Mouse (Mus musculus) retina, postnatal 7 days (tissue): Measurements from ENCODE around the gene Fbxo10.
"Not testable (repeated sequence)": the region's sequence is repeated elsewhere in the genome, so short reads cannot be mapped to it uniquely, and the experiment has no call there.

Source experiments
- DNase-seq: peaks from one replicate; pipeline ENCODE4 v3.0.0-alpha.2; 2012; ENCODE audit warnings: low read depth, low spot score

Gene Fbxo10

DNA sequence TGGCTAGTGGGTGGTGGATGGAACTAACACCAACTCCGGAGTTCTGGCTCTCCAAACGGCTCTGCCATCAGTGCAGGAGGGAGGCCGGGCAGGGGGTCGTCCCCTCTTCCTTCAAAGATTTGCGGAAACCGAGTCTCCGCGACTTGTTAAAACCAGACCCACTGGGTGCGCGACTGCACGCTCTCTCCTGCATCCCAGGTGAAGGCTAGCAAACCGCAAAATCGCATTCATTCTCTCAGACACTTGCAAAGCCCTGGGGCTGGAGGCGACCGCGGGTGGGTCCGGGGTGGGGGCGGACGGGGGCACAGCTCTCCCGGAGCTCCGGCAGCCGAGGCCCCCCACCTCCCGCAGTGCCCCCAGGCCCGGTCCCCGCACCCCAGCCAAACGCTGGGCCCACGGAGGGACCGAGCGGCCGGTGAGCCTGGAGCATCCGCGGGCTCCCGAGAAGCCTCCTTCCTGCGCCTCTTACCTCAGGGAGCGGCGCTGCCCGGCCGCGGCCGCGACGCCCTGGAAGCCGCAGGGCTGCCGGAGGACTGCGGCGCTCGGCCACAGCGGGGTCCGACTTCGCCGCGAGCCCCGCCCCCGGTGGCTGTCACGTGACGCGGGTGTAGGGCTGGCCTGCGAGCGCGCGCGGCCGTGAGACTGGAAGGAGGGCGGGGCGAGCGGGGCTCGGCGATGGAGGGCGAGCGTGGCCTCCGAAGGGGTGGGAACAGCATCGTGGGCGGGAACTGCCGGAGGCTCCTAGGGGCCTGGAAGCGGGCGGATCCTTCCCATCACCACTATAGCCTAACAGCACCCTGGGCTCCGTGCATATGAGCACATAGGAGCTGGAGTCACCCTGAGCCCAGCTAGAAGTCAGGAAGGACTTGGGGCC is at the start of gene Fbxo10:
Gene Fbxo10, minus strand, starts transcription at position 584 of the 874 bp plus-strand sequence.
- DNase-seq: peak; percentile 82

DNA sequence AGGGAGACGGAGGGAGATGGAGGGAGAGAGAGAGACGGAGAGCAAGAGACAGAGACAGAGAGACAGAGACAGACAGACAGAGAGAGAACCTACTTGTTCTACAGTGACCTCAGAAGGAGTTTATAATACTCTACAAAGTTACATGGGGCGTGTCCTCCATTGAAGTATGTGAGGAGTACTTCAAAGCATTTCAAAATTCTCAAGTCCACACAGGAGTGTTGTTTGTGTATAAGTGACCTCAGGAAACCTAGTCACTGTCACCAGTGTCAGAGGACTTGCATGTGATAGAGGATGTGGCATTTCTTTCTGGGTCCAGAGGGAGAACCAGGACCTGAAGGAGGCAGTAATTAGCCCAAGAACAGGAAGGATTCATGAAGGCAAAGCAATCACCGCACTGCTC is 46.6 kb upstream of the Fbxo10 start:
- DNase-seq: no peak

DNA sequence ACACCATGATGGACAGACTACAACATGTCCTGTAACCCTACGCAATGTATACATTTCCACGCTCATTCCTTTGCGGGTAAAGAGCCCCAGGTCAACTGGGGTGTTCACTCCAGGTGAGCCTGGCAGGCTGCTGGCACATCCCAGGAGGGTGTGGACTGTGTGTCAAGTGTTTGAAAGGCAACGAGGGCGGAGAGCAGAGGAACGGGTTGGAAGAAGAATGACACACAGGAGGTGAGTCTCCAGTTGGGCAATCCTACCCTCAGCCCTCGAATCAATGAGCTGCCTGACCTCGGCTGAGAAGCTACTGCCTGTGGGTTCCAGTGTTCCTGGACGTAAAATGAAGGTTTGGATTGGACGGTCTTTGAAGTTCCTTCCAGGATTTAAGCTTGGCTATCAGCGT is 36.9 kb upstream of the Fbxo10 start:
- DNase-seq: no peak

DNA sequence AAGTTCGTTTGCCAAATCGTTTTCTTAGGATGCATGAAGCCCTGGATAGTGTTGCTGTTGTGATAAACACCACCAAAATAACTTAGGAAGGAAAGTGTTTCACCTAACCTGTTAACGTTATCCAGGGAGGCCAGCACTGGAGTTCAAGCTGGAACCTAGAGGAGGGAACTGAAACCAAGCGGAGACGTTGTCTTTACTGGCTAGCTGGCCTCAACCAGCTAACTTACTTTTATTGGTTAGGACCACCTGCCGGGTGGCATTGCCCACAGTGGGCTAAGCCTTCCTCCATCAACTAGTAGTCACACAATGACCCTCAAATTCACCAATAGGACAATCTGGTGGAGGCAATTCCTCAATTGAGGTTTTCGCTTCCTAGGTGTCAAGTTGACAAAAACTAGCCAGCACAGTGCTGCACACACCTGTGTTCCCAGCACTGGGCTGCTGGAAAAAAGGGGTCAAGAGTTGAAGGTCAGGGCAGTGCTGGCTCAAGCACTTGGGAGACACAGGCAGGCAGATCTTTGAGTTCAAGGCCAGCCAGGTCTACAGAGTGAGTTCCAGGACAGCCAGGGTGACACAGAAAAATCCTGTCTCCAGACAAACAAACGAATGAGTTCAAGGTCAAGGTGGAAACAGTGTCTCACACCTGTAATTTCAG is 24.2 kb upstream of the Fbxo10 start:
- DNase-seq: no peak

GRCm38 (mm10) chr4:45107601-45108277 is 23.3 kb upstream of the Fbxo10 start, which contains the start of gene Tomm5:
TSS of gene Tomm5 (minus strand) at chr4:45108114.
- peak; percentile 85 for DNase-seq

DNA sequence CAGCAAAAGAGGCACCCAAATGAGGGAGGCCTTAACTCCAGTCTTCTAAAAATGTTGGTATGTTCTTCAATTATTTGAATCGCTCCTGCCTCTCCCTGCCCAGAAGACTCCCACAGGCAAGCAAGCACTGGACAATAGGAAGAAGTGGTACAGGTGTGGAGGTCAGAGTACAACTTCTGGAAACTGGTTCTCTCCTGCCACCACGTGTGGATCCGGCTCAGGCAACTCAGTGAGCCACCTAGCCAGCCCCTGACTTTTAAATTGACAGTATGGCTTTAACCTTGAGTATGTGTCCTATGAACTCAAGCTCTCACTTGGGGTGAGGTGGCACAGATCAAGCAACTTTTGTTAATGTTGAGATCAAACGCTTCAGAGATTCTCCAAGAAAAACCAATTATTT is 22.7 kb upstream of the Fbxo10 start:
- no peak for DNase-seq

DNA sequence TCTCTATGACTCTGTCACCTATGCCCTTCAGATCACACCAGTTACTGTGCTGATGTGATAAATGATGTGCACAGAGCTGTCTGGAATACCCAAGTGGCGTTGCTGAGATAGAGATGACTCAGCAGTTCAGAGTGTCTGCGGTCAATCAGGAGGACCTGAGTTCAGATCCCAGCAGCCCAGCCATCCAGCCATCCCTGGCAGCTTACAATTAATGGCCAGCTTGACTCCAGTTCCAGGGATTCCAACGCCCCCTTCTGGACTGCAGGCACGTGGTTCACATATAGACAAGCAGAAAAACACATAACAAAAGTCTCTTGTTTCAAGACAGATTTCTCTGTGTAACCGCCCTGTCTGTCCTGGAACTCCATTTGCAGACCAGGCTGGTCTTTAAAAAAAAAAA is 22.0 kb upstream of the Fbxo10 start:
- no peak for DNase-seq

GRCm38 (mm10) chr4:45097198-45097872 is 12.9 kb upstream of the Fbxo10 start:
- DNase-seq: peak; percentile 58

GRCm38 (mm10) chr4:45084895-45085290 is 489 bp upstream of the Fbxo10 start:
- DNase-seq: no peak

DNA sequence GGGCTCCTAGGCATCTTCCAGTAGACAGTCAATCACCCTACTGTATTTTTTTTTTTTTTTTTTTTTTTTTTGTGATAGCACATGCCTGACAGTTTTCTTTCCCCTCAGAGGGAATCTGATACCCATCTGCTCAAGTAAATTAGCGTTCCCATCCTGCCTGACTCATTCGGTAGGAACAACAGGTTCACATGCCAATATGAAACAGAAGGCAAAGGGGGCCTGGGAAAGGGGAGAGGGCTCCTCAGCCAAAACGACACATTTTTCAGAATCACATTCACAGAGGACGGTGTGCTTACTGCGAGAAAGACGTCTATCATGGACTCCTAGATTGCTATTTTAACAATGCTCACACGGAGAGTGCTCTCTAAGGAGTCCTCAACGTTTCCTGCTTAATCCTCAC is 917 bp downstream of the Fbxo10 start:
- no peak for DNase-seq

DNA sequence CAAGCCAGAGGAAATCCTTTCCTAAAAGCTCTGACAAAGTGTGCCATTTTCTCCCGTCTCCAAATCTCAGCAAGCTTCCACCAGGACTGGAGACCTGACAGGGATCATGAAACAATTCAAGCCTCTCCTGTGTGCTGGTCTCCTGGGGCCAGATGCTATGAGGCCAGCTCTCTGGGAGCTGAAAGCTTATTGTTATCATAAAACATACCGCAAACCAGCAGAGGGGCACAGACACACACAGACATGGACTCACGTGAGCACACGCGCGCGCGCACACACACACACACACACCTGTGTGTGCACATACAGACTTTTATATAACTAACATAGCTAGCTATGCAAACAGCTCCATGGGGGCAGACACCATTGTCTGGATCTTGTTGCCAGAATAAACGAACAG is 1.5 kb downstream of the Fbxo10 start:
- no peak for DNase-seq

- not testable (repeated sequence) for DNase-seq
Observed at GRCm38 (mm10) chr4:45081041-45081440, 3.4 kb downstream of the Fbxo10 start.

DNA sequence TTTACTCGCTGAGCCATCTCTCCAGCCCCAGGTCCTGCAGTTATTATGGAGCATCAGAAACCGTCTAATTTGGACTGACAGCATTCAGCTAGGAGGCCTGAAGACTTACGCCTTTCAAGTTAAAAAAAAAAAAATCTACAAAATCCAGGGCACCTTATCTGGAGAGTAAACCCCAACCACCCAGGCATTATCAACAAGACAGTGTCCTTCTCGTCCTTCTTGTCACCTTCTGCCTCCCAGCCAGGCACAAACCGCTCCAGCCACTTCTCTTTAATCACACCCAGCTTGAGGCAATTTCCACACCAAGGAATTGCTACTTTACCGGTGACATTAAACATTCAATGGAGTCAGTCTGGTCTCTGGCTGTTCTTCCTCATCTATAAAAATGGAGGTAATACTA is 10.9 kb downstream of the Fbxo10 start:
- no peak for DNase-seq

DNA sequence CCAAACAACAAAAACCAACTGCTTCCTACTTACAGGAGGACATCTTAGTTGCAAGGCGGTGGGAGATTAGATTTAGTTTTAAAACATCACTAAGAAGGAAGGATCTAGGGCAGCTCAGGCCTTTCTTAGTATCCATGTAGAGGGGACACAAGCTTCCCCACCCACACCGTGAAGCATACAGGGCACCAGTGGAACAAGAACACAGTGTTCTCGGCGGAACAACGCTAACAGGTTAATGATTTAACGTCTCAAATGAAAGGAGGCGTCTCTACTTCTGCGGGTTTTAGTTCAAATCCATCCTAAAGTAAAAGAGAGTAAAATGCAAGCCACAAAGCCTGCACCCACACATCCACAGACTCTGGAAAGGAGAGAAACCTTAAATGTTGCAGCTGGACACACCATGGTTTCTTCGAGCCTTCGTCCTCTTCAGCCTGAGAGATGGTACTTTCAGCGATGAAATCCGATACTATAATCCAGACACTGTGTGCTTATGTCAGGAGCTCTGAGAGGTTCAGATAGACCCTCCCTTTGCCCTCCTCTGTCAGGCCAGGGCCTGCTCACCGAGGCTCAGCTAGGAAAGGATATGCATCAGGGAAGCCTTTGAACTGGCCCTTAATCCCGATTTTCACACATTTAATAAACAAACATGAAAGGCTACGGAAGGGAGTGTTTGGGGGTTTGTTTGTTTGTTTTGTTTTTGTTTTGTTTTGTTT is 12.0 kb downstream of the Fbxo10 start:
- DNase-seq: no peak

DNA sequence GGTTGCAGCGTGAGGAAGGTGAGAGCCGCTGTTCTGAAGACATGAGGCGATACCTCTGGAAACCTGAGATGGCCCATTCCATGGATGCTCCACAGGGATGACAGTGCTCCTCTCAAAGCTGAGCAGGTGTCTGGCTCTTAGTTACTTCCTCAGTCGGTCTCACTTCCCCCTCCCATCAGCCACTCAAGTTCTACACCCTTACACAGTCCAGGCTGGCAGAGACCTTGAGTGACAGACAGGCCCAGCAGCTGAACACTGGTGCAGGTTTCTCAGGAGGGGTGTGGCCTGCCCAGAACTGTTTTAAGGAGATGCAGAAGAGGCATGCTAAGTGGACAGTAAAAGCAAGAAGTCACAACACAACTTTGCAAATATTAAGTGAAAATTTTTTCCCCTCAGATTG is 16.7 kb downstream of the Fbxo10 start:
- DNase-seq: no peak

DNA sequence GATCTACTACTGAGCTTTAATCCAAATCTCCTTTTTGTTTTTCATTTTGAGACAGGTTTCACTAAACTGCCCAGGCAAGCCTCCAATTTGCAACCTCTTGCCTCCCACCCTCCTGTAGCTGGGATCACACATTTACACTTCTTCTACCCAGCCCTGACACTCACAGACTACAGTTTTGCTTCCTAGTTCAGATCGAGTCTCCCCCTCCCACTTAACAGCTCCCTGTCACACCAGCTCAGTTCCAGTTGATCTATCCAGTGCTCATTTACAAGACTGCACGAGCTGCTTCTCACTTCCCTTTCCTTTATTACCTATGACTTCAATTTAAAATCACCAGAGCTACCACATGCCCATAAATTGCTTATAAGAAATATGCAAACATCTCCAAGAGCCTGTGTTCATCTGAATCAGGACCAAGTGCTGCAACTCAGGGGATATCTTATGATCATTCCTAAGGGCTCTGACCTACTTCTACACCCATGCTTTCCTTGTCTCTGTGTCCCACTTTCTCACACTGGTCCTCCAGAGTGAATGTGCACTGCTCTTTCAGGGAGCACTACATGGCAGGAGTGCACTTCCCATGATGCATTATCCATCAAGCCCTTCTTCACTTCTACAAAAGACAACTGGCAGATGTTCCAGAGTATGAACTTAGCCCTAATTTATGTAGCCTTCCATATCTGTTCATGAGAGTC is 18.2 kb downstream of the Fbxo10 start:
- no peak for DNase-seq

GRCm38 (mm10) chr4:45064577-45064976 is 19.8 kb downstream of the Fbxo10 start:
- DNase-seq: no peak

DNA sequence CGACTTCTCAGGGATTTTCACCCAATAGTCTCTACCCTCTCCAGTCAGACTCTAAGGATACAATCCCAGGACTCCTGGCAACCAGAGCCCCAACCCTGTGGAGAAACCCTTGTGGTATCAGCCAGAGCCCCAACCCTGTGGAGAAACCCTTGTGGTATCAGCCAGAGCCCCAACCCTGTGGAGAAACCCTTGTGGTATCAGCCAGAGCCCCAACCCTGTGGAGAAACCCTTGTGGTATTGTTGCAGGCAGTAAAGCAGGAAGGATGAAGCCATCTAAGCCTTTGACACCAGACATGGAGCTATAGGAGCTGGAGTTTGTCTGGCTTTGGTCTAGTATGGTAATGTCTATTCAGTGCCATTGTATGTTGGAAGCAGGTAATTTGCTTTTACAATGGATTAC is 20.6 kb downstream of the Fbxo10 start:
- DNase-seq: not testable (repeated sequence)

DNA sequence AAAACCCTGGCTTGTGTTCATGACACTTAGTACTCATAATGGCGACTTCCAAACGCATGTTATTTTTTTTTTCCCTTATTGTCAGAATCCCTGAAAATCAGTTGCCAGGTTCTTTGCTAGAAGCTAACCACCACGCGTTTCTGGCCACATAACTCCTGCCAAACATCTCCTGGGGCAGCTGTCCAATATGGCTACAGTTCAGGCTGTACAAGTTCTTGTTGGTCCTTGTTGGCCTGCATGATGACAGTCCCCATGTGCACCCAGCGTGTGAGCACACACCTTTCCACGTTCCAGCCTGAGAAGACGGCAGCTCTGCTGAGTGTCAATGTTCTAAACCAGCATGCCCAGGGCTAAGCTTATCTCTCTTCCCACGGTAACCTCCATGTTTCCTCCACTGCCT is 29.0 kb downstream of the Fbxo10 start:
- DNase-seq: no peak

DNA sequence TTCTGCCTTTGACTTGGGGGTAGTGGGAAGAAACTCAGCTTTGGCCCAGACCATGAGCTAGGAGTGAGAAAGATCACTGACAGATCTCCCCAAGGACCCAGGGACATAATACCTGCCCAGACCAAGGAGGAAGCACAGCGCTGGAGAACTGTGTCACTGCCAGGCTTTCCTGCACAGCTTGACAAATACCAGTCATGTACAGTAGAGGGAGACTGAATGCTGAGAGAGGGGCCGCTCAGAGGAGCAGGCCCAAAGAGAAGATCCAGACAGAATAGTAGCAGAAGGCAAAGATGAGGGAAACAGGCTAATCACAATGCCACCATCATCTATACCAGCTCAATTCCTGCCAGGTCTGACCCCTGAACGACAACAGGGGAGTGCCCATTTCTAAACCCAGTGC is 29.5 kb downstream of the Fbxo10 start:
- DNase-seq: no peak

- no peak for DNase-seq
Observed at GRCm38 (mm10) chr4:45047956-45048355, 36.4 kb downstream of the Fbxo10 start.
